Mouse (Mus musculus): ENCODE measurements around the gene Nr2c2. TPM values are rescaled to one million over a fixed set of nuclear protein-coding genes. Genes with fewer than 3 reads are reported as not detected.
A peak's percentile ranks its signal among the peaks of the same experiment; 100 is the strongest.

Gene Nr2c2
- total and polyA plus RNA-seq, 3 experiments: 12.2 to 14.3 (median 12.4) TPM

GRCm38 (mm10) chr6:92124547-92124946 is 33.4 kb downstream of the Nr2c2 start:
- in situ Hi-C loops (cut with MboI; ENCODE audit: low pct_ligation_motif_present, low pct_unique_long_range_greater_than_20kb, low sequenced_read_pairs) (no loop called here), dilution Hi-C loops (cut with MboI; ENCODE audit: extremely low pct_ligation_motif_present, extremely low pct_unique_long_range_greater_than_20kb, low sequenced_read_pairs) (no loop called here)
- Histone ChIP-seq H3K79me2 (replicated peaks; ENCODE audit: control insufficient read depth, extremely low read depth, insufficient read depth, poor library complexity, severe bottlenecking) (peaks cover 10% of the 10 kb centered on the region), H3K4me1 (ENCODE audit: control insufficient read depth in 1 of 2, insufficient read depth in 2 of 2) (peaks cover 0 to 58% of the 10 kb centered on the region in 2 experiments; a peak in 3 of 4 replicates), H3K9me3 (replicated peaks; ENCODE audit: low read length) (no peaks in the 10 kb centered on the region), H3K4me3 (replicated peaks in 1 of 3; ENCODE audit: low read depth in 2 of 3, low read length in 2 of 3, poor library complexity in 1 of 3) (no peak overlapping the region), H3K36me3 (replicated peaks in 1 of 2; ENCODE audit: control insufficient read depth in 1 of 2, insufficient read depth in 1 of 2, low read length in 1 of 2) (peaks cover 0 to 4% of the 10 kb centered on the region in 2 experiments), H3K27ac (ENCODE audit: insufficient read depth, low read depth) (no peak overlapping the region), H3K4me2 (ENCODE audit: insufficient read depth, low read depth, poor library complexity, severe bottlenecking) (no peak overlapping the region), H3K27me3 (replicated peaks) (no peaks in the 10 kb centered on the region), H3K9ac (ENCODE audit: insufficient read depth, low read depth) (no peak overlapping the region)
- TF ChIP-seq PAX5 (IDR thresholded peaks at IDR 0.05; ENCODE audit: low read length) (no peak), ETS1 (conservative IDR thresholded peaks at IDR 0.05; ENCODE audit: low read depth, low read length) (no peak), MAZ (IDR thresholded peaks at IDR 0.05; ENCODE audit: low read depth, low read length) (no peak), ZKSCAN1 (IDR thresholded peaks at IDR 0.05; ENCODE audit: borderline replicate concordance, low read depth, low read length) (no peak), E2F4 (IDR thresholded peaks at IDR 0.05; ENCODE audit: insufficient replicate concordance, low read depth, low read length) (no peak), HCFC1 (IDR thresholded peaks at IDR 0.05; ENCODE audit: low read depth, low read length) (no peak), SIN3A (IDR thresholded peaks at IDR 0.05; ENCODE audit: low read length) (no peak), NRF1 (IDR thresholded peaks at IDR 0.05; ENCODE audit: low read depth, low read length) (no peak), EP300 (IDR thresholded peaks at IDR 0.05; ENCODE audit: low read length) (no peak), SMC3 (IDR thresholded peaks at IDR 0.05; ENCODE audit: low read depth, low read length) (no peak), ZMIZ1 (IDR thresholded peaks at IDR 0.05; ENCODE audit: low read depth, low read length) (no peak), JUN (IDR thresholded peaks at IDR 0.05; ENCODE audit: insufficient read depth, low read depth, low read length) (no peak), POLR2A (IDR thresholded peaks at IDR 0.05; ENCODE audit: low read depth, low read length) (no peak), CHD1 (IDR thresholded peaks at IDR 0.05; ENCODE audit: low read depth, low read length) (no peak)
- DNase-seq (ENCODE audit: extremely low read depth): peak; percentile 24

- TF ChIP-seq MEF2A (IDR thresholded peaks at IDR 0.05; ENCODE audit: borderline replicate concordance, low read depth, low read length) (peak; percentile 88), EP300 (IDR thresholded peaks at IDR 0.05; ENCODE audit: low read length) (peak; percentile 100), RCOR1 (conservative IDR thresholded peaks at IDR 0.05; ENCODE audit: low read depth, low read length) (peak; percentile 91; the same call in 1 of the 2 replicates), JUND (conservative IDR thresholded peaks at IDR 0.05; ENCODE audit: low read depth, low read length) (peak; percentile 85; the same call in 1 of the 2 replicates), MAFK (IDR thresholded peaks at IDR 0.05; ENCODE audit: insufficient replicate concordance, low read length) (no peak), USF1 (IDR thresholded peaks at IDR 0.05; ENCODE audit: low read depth, low read length) (no peak), IRF4 (IDR thresholded peaks at IDR 0.05; ENCODE audit: low read depth, low read length) (peak; percentile 99), ETS1 (conservative IDR thresholded peaks at IDR 0.05; ENCODE audit: low read depth, low read length) (peak; percentile 23; the same call in 1 of the 2 replicates), ZMIZ1 (IDR thresholded peaks at IDR 0.05; ENCODE audit: low read depth, low read length) (no peak), JUN (IDR thresholded peaks at IDR 0.05; ENCODE audit: insufficient read depth, low read depth, low read length) (peak; percentile 62), UBTF (IDR thresholded peaks at IDR 0.05; ENCODE audit: low read depth, low read length) (no peak), NRF1 (IDR thresholded peaks at IDR 0.05; ENCODE audit: low read depth, low read length) (no peak), CHD2 (IDR thresholded peaks at IDR 0.05; ENCODE audit: low read length) (0 out of 2 replicates have a peak, but pooled peaks have one; percentile 45), SIN3A (IDR thresholded peaks at IDR 0.05; ENCODE audit: low read length) (peak; percentile 50; the same call in 1 of the 2 replicates), POLR2A (IDR thresholded peaks at IDR 0.05; ENCODE audit: low read depth, low read length) (no peak), TCF12 (IDR thresholded peaks at IDR 0.05; ENCODE audit: low read depth, low read length) (peak; percentile 59; the same call in 1 of the 2 replicates), ZNF384 (IDR thresholded peaks at IDR 0.05; ENCODE audit: low read depth, low read length) (no peak), ZKSCAN1 (IDR thresholded peaks at IDR 0.05; ENCODE audit: borderline replicate concordance, low read depth, low read length) (no peak), BHLHE40 (IDR thresholded peaks at IDR 0.05; ENCODE audit: low read depth, low read length) (peak; percentile 39; the same call in 1 of the 2 replicates)
Observed at GRCm38 (mm10) chr6:92126861-92127468, 35.8 kb downstream of the Nr2c2 start.

More at GRCm38 (mm10) chr6:92126861-92127468, 35.8 kb downstream of the Nr2c2 start:
- peaks cover 18% of the 10 kb centered on the region for H3K79me2 ChIP-seq (replicated peaks; ENCODE audit: control insufficient read depth, extremely low read depth, insufficient read depth, poor library complexity, severe bottlenecking)
- dilution Hi-C loops (cut with MboI; ENCODE audit: extremely low pct_ligation_motif_present, extremely low pct_unique_long_range_greater_than_20kb, low sequenced_read_pairs): no loop called here
- H3K27me3 ChIP-seq (replicated peaks): no peaks in the 10 kb centered on the region
- H3K4me1 ChIP-seq (ENCODE audit: control insufficient read depth in 1 of 2, insufficient read depth in 2 of 2): peaks cover 4 to 75% of the 10 kb centered on the region in 2 experiments; a peak in 3 of 4 replicates
- H3K4me3 ChIP-seq (replicated peaks in 1 of 3; ENCODE audit: low read depth in 2 of 3, low read length in 2 of 3, poor library complexity in 1 of 3): no peak overlapping the region
- H3K9me3 ChIP-seq (replicated peaks; ENCODE audit: low read length): no peaks in the 10 kb centered on the region
- peak overlapping the region; percentile 75 for H3K4me2 ChIP-seq (ENCODE audit: insufficient read depth, low read depth, poor library complexity, severe bottlenecking)
- peak; percentile 65 for DNase-seq (ENCODE audit: extremely low read depth)
- no peak overlapping the region for H3K9ac ChIP-seq (ENCODE audit: insufficient read depth, low read depth)
- peaks cover 0 to 8% of the 10 kb centered on the region in 2 experiments for H3K36me3 ChIP-seq (replicated peaks in 1 of 2; ENCODE audit: control insufficient read depth in 1 of 2, insufficient read depth in 1 of 2, low read length in 1 of 2)
- H3K27ac ChIP-seq (ENCODE audit: insufficient read depth, low read depth): peak overlapping the region; percentile 52
- in situ Hi-C loops (cut with MboI; ENCODE audit: low pct_ligation_motif_present, low pct_unique_long_range_greater_than_20kb, low sequenced_read_pairs): no loop called here
